Mouse (Mus musculus) midbrain, postnatal 0 days (tissue): ENCODE measurements around the gene S1pr4. TPM values are rescaled to one million over a fixed set of nuclear protein-coding genes. Genes with fewer than 3 reads are reported as not detected.

Source experiments
- ATAC-seq: fragments of 200-750 bp; cut with Nextera tagmentation; 2 replicates; pipeline ENCODE4 v1.8.0; 2017; ENCODE audit warnings: moderate number of reproducible peaks, mild to moderate bottlenecking, moderate TSS enrichment, moderate library complexity; ENCODE audit not compliant: low FRiP score
- DNase-seq: peaks from one replicate; pipeline ENCODE4 v3.0.0-alpha.2; 2015; ENCODE audit warnings: low spot score
- H3K27ac ChIP-seq: fragments of 300-500 bp; sonication (generic); 2 replicates; pipeline ENCODE4 v1.5.1; 2014; ENCODE audit warnings: low read depth, mild to moderate bottlenecking, low read length, mixed read lengths
- H3K27me3 ChIP-seq: fragments of 300-500 bp; sonication (generic); 2 replicates; pipeline ENCODE4 v1.6.1; 2014; ENCODE audit warnings: low read length, control low read depth, mixed read lengths; ENCODE audit not compliant: insufficient read depth
- H3K36me3 ChIP-seq: fragments of 300-500 bp; sonication (generic); 2 replicates; pipeline ENCODE4 v1.6.1; 2014; ENCODE audit warnings: low read length, control low read depth, mixed read lengths; ENCODE audit not compliant: insufficient read depth
- H3K4me1 ChIP-seq: fragments of 300-500 bp; sonication (generic); 2 replicates; pipeline ENCODE4 v1.6.1; 2014; ENCODE audit warnings: mild to moderate bottlenecking, control low read depth, antibody characterized with exemption, low read length, mixed read lengths; ENCODE audit not compliant: insufficient read depth
- H3K4me2 ChIP-seq: fragments of 300-500 bp; sonication (generic); 2 replicates; pipeline ENCODE4 v1.6.1; 2014; ENCODE audit warnings: low read depth, mild to moderate bottlenecking, low read length, mixed read lengths; ENCODE audit not compliant: poor library complexity, severe bottlenecking
- H3K4me3 ChIP-seq: fragments of 300-500 bp; sonication (generic); 2 replicates; pipeline ENCODE4 v1.5.1; 2014; ENCODE audit warnings: low read depth, mild to moderate bottlenecking, low read length, moderate library complexity
- H3K9ac ChIP-seq: fragments of 300-500 bp; sonication (generic); replicated peaks from 2 replicates; pipeline ENCODE4 v1.6.1; 2014; ENCODE audit warnings: mild to moderate bottlenecking, low read length, moderate library complexity, mixed read lengths; ENCODE audit not compliant: poor library complexity, severe bottlenecking
- H3K9me3 ChIP-seq: fragments of 300-500 bp; sonication (generic); 2 replicates; pipeline ENCODE4 v1.6.1; 2016; ENCODE audit warnings: low read length, control low read depth
- CTCF ChIP-seq: IDR thresholded peaks from 2 replicates; pipeline ENCODE4 v1.5.1; 2016; ENCODE audit warnings: antibody characterized with exemption, mild to moderate bottlenecking
- WGBS: fragments of 180-500 bp; shearing (Covaris S2); extraction: QIAGEN DNeasy Blood & Tissue Kit; methylation state at CpG from one replicate; pipeline ENCODE4 v1.1.7; 2014; 5-methylcytosine and 5-hydroxymethylcytosine counted together
- microRNA-seq: library from miRNA; unstranded; fragments of <30 nt; microRNA quantifications from one replicate; pipeline ENCODE4, GENCODE M21; 2016; ENCODE audit warnings: borderline number of aligned reads
- polyA plus RNA-seq: library from polyadenylated mRNA; unstranded; fragments of >200 nt; fragmentation: Nextera tagmentation; extraction: Ambion mirVana; gene quantifications from 2 replicates; pipeline ENCODE4 v1.2.1, GENCODE M21; 2015
- total RNA-seq: library from RNA; depleted of rRNA; stranded (reverse); fragments of >200 nt; gene quantifications from 2 replicates; pipeline ENCODE4 v1.2.3, GENCODE M21; 2014; rRNA removed

Gene S1pr4
- total and polyA plus RNA-seq, 2 experiments from 2014 or later: 0.16 to 0.41 TPM

GRCm38 (mm10) chr10:81454106-81454505 lies 45.8 kb downstream of the S1pr4 start:
- H3K9me3 ChIP-seq: no peaks in the 10 kb centered on the region
- peaks cover 40% of the 10 kb centered on the region for H3K27me3 ChIP-seq
- ATAC-seq (no peak), DNase-seq (no peak)
- no peak overlapping the region for H3K9ac ChIP-seq
- H3K4me1 ChIP-seq: no peaks in the 10 kb centered on the region
- no peak overlapping the region for H3K4me3 ChIP-seq
- TF ChIP-seq CTCF: no peak
- no peak overlapping the region for H3K27ac ChIP-seq
- no peaks in the 10 kb centered on the region for H3K36me3 ChIP-seq
- no peak overlapping the region for H3K4me2 ChIP-seq
- 74% methylated on average over 2 of the region's 2 CpGs for WGBS

GRCm38 (mm10) chr10:81452947-81453288 lies 47.0 kb downstream of the S1pr4 start:
- no peak for TF ChIP-seq CTCF
- H3K27me3 ChIP-seq: peaks cover 40% of the 10 kb centered on the region

GRCm38 (mm10) chr10:81452237-81452946 lies 47.5 kb downstream of the S1pr4 start:
- ATAC-seq: no peak
- Histone ChIP-seq H3K9me3 (no peaks in the 10 kb centered on the region), H3K4me1 (no peaks in the 10 kb centered on the region), H3K27ac (no peak overlapping the region), H3K4me3 (no peak overlapping the region), H3K4me2 (no peak overlapping the region), H3K27me3 (peaks cover 40% of the 10 kb centered on the region), H3K36me3 (no peaks in the 10 kb centered on the region), H3K9ac (no peak overlapping the region)
- 11% methylated on average over 36 of the region's 36 CpGs for WGBS
- DNase-seq: no peak
- TF ChIP-seq CTCF: no peak

More at GRCm38 (mm10) chr10:81452947-81453288, 47.0 kb downstream of the S1pr4 start:
- Histone ChIP-seq H3K36me3 (no peaks in the 10 kb centered on the region), H3K4me2 (no peak overlapping the region), H3K4me1 (no peaks in the 10 kb centered on the region), H3K27ac (no peak overlapping the region), H3K4me3 (no peak overlapping the region), H3K9me3 (no peaks in the 10 kb centered on the region), H3K9ac (no peak overlapping the region)
- WGBS: 6% methylated on average over 14 of the region's 14 CpGs
- ATAC-seq (no peak), DNase-seq (no peak)

- Histone ChIP-seq H3K4me2 (no peak overlapping the region), H3K27ac (no peak overlapping the region), H3K27me3 (peaks cover 40% of the 10 kb centered on the region), H3K4me1 (no peaks in the 10 kb centered on the region), H3K9ac (no peak overlapping the region; the same call in 1 of the 2 replicates), H3K4me3 (no peak overlapping the region), H3K9me3 (no peaks in the 10 kb centered on the region), H3K36me3 (no peaks in the 10 kb centered on the region)
- ATAC-seq (no peak), DNase-seq (no peak)
- WGBS: 74% methylated on average over 6 of the region's 6 CpGs
- TF ChIP-seq CTCF: no peak
These were observed 48.6 kb downstream of the S1pr4 start for GRCm38 (mm10) chr10:81451365-81451745.

- ATAC-seq (no peak), DNase-seq (no peak)
- Histone ChIP-seq H3K4me1 (no peaks in the 10 kb centered on the region), H3K27ac (no peak overlapping the region), H3K9ac (no peak overlapping the region), H3K9me3 (no peaks in the 10 kb centered on the region), H3K4me3 (no peak overlapping the region), H3K27me3 (peaks cover 40% of the 10 kb centered on the region), H3K36me3 (no peaks in the 10 kb centered on the region), H3K4me2 (no peak overlapping the region)
- 64% methylated on average over 9 of the region's 9 CpGs for WGBS
- no peak for TF ChIP-seq CTCF
These were observed 49.1 kb downstream of the S1pr4 start for GRCm38 (mm10) chr10:81450641-81451364.

- H3K4me1 ChIP-seq: no peaks in the 10 kb centered on the region
- no peaks in the 10 kb centered on the region for H3K9me3 ChIP-seq
- no peak overlapping the region for H3K9ac ChIP-seq
- peaks cover 40% of the 10 kb centered on the region for H3K27me3 ChIP-seq
- no peaks in the 10 kb centered on the region for H3K36me3 ChIP-seq
- TF ChIP-seq CTCF: peak; percentile 99
- DNase-seq: peak; percentile 86
- whole genome bisulfite sequencing: 2% methylated on average over 7 of the region's 7 CpGs
- H3K27ac ChIP-seq: no peak overlapping the region
- H3K4me2 ChIP-seq: no peak overlapping the region
- H3K4me3 ChIP-seq: no peak overlapping the region
- ATAC-seq: peak; percentile 63; the same call in 1 of the 2 replicates
These were observed 49.8 kb downstream of the S1pr4 start for GRCm38 (mm10) chr10:81450140-81450539.

Small RNA genes within 50 kb of the gene (microRNA-seq; reads per million reads assigned to microRNA genes)
- gene Gm25595: not detected

Other genes with a start within 250 kb of the S1pr4 start
- 110 and 114 TPM in 2 replicates for gene Matk, start 247.2 kb downstream of the S1pr4 start, total RNA-seq
- 96.9 and 108 TPM in 2 replicates for gene Matk, start 247.2 kb downstream of the S1pr4 start, polyA plus RNA-seq
- gene Mrpl54, start 233.2 kb downstream of the S1pr4 start, total RNA-seq: 145 and 164 TPM in 2 replicates
- gene Mrpl54, start 233.2 kb downstream of the S1pr4 start, polyA plus RNA-seq: 162 and 179 TPM in 2 replicates
- 45.0 and 64.8 TPM in 2 replicates for gene Apba3, start 233.2 kb downstream of the S1pr4 start, total RNA-seq
- 25.0 and 25.2 TPM in 2 replicates for gene Apba3, start 233.2 kb downstream of the S1pr4 start, polyA plus RNA-seq
- gene Tjp3, start 208.6 kb downstream of the S1pr4 start, total RNA-seq: 6.5 and 9.2 TPM in 2 replicates
- gene Tjp3, start 208.6 kb downstream of the S1pr4 start, polyA plus RNA-seq: 5.1 and 6.3 TPM in 2 replicates
- 248 and 256 TPM in 2 replicates for gene Pip5k1c, start 207.2 kb downstream of the S1pr4 start, total RNA-seq
- gene Pip5k1c, start 207.2 kb downstream of the S1pr4 start, polyA plus RNA-seq: 125 and 129 TPM in 2 replicates
- gene Cactin, start 179.0 kb downstream of the S1pr4 start, total RNA-seq: 19.5 and 22.7 TPM in 2 replicates
- gene Cactin, start 179.0 kb downstream of the S1pr4 start, polyA plus RNA-seq: 18.4 and 20.2 TPM in 2 replicates
- 4.3 and 7.0 TPM in 2 replicates for gene Tbxa2r, start 171.4 kb downstream of the S1pr4 start, total RNA-seq
- 3.8 and 4.7 TPM in 2 replicates for gene Tbxa2r, start 171.4 kb downstream of the S1pr4 start, polyA plus RNA-seq
- 0.09 and 0.16 TPM in 2 replicates for gene Gipc3, start 156.9 kb downstream of the S1pr4 start, total RNA-seq
- not detected in 2 replicates for gene Gipc3, start 156.9 kb downstream of the S1pr4 start, polyA plus RNA-seq
- gene Hmg20b, start 149.7 kb downstream of the S1pr4 start, total RNA-seq: 9.6 and 12.6 TPM in 2 replicates
- 23.4 and 24.5 TPM in 2 replicates for gene Hmg20b, start 149.7 kb downstream of the S1pr4 start, polyA plus RNA-seq
- 31.9 and 40.6 TPM in 2 replicates for gene Mfsd12, start 142.6 kb downstream of the S1pr4 start, total RNA-seq
- 13.6 and 15.4 TPM in 2 replicates for gene Mfsd12, start 142.6 kb downstream of the S1pr4 start, polyA plus RNA-seq
- gene 4930404N11Rik, start 134.3 kb downstream of the S1pr4 start, total RNA-seq: 1.4 TPM in 1 of 2 replicates, not detected in the other
- 0.47 and 0.54 TPM in 2 replicates for gene 4930404N11Rik, start 134.3 kb downstream of the S1pr4 start, polyA plus RNA-seq
- 92.6 and 98.3 TPM in 2 replicates for gene Fzr1, start 121.6 kb downstream of the S1pr4 start, total RNA-seq
- 147 and 149 TPM in 2 replicates for gene Fzr1, start 121.6 kb downstream of the S1pr4 start, polyA plus RNA-seq
- 120 and 132 TPM in 2 replicates for gene Dohh, start 115.7 kb downstream of the S1pr4 start, total RNA-seq
- 95.8 and 115 TPM in 2 replicates for gene Dohh, start 115.7 kb downstream of the S1pr4 start, polyA plus RNA-seq
- gene Gm48551, start 115.7 kb downstream of the S1pr4 start, total RNA-seq: 0.88 and 2.7 TPM in 2 replicates
- 5.8 and 10.2 TPM in 2 replicates for gene Gm48551, start 115.7 kb downstream of the S1pr4 start, polyA plus RNA-seq
- 6.6 TPM in 1 of 2 replicates, not detected in the other for gene Gm48552, start 111.1 kb downstream of the S1pr4 start, total RNA-seq
- 1.6 and 3.9 TPM in 2 replicates for gene Gm48552, start 111.1 kb downstream of the S1pr4 start, polyA plus RNA-seq
- gene Smim24, start 107.1 kb downstream of the S1pr4 start, total RNA-seq: 1.5 and 1.7 TPM in 2 replicates
- gene Smim24, start 107.1 kb downstream of the S1pr4 start, polyA plus RNA-seq: 1.1 and 2.0 TPM in 2 replicates
- 16.2 and 17.4 TPM in 2 replicates for gene Nfic, start 44.5 kb downstream of the S1pr4 start, total RNA-seq
- 19.1 and 21.3 TPM in 2 replicates for gene Nfic, start 44.5 kb downstream of the S1pr4 start, polyA plus RNA-seq
- gene Celf5, start 17.4 kb downstream of the S1pr4 start, total RNA-seq: 142 and 206 TPM in 2 replicates
- gene Celf5, start 17.4 kb downstream of the S1pr4 start, polyA plus RNA-seq: 61.5 and 74.0 TPM in 2 replicates
- gene Ncln, start 3.7 kb downstream of the S1pr4 start, total RNA-seq: 83.0 and 93.1 TPM in 2 replicates
- gene Ncln, start 3.7 kb downstream of the S1pr4 start, polyA plus RNA-seq: 58.1 and 63.3 TPM in 2 replicates
- 0.94 and 2.1 TPM in 2 replicates for gene Gna15, start 24.1 kb upstream of the S1pr4 start, total RNA-seq
- gene Gna15, start 24.1 kb upstream of the S1pr4 start, polyA plus RNA-seq: 1.1 and 1.2 TPM in 2 replicates
- 108 and 130 TPM in 2 replicates for gene Gna11, start 45.1 kb upstream of the S1pr4 start, total RNA-seq
- 107 and 108 TPM in 2 replicates for gene Gna11, start 45.1 kb upstream of the S1pr4 start, polyA plus RNA-seq
- gene Aes, start 59.4 kb upstream of the S1pr4 start, total RNA-seq: 539 and 662 TPM in 2 replicates
- gene Aes, start 59.4 kb upstream of the S1pr4 start, polyA plus RNA-seq: 805 and 854 TPM in 2 replicates
- gene Tle2, start 74.4 kb upstream of the S1pr4 start, total RNA-seq: 31.2 and 35.6 TPM in 2 replicates
- 56.8 and 57.3 TPM in 2 replicates for gene Tle2, start 74.4 kb upstream of the S1pr4 start, polyA plus RNA-seq
- 8.4 and 13.3 TPM in 2 replicates for gene Tle6, start 100.9 kb upstream of the S1pr4 start, total RNA-seq
- 4.7 and 7.5 TPM in 2 replicates for gene Tle6, start 100.9 kb upstream of the S1pr4 start, polyA plus RNA-seq
- 1.2 and 2.6 TPM in 2 replicates for gene BC025920, start 106.1 kb upstream of the S1pr4 start, total RNA-seq
- gene BC025920, start 106.1 kb upstream of the S1pr4 start, polyA plus RNA-seq: 0.80 and 1.6 TPM in 2 replicates
- gene Sirt6, start 127.7 kb upstream of the S1pr4 start, total RNA-seq: 25.0 and 33.8 TPM in 2 replicates
- 41.0 and 42.6 TPM in 2 replicates for gene Sirt6, start 127.7 kb upstream of the S1pr4 start, polyA plus RNA-seq
- 93.1 and 100 TPM in 2 replicates for gene Ankrd24, start 128.4 kb upstream of the S1pr4 start, total RNA-seq
- gene Ankrd24, start 128.4 kb upstream of the S1pr4 start, polyA plus RNA-seq: 14.6 and 14.9 TPM in 2 replicates
- 3.3 and 5.3 TPM in 2 replicates for gene Gm10778, start 148.9 kb upstream of the S1pr4 start, total RNA-seq
- 2.9 and 3.7 TPM in 2 replicates for gene Gm10778, start 148.9 kb upstream of the S1pr4 start, polyA plus RNA-seq
- 12.6 and 13.0 TPM in 2 replicates for gene Zfp433, start 204.7 kb upstream of the S1pr4 start, total RNA-seq
- gene Zfp433, start 204.7 kb upstream of the S1pr4 start, polyA plus RNA-seq: 9.4 and 9.8 TPM in 2 replicates